Mouse (Mus musculus) forebrain, embryonic 14.5 days (tissue): ENCODE measurements around the gene Mepce. TPM values are rescaled to one million over a fixed set of nuclear protein-coding genes. Genes with fewer than 3 reads are reported as not detected.

Experiments
- ATAC-seq: fragments of 200-750 bp; cut with Nextera tagmentation; 2 replicates; pipeline ENCODE4 v1.8.0; 2017; ENCODE audit warnings: mild to moderate bottlenecking, moderate library complexity
- DNase-seq: peaks from one replicate; pipeline ENCODE4 v3.0.0-alpha.2; 2015; ENCODE audit warnings: low spot score
- H3K27ac ChIP-seq: fragments of 300-500 bp; sonication (generic); 2 replicates; pipeline ENCODE4 v1.5.1; 2014; ENCODE audit warnings: low read depth, mild to moderate bottlenecking, control low read depth, low read length, moderate library complexity
- H3K27me3 ChIP-seq: fragments of 300-500 bp; sonication (generic); replicated peaks from 2 replicates; pipeline ENCODE4 v1.6.1; 2014; ENCODE audit warnings: low read length, control low read depth, mixed read lengths; ENCODE audit not compliant: control insufficient read depth, insufficient read depth
- H3K36me3 ChIP-seq: fragments of 300-500 bp; sonication (generic); 2 replicates; pipeline ENCODE4 v1.6.1; 2014; ENCODE audit warnings: low read length, control low read depth; ENCODE audit not compliant: control insufficient read depth, insufficient read depth
- H3K4me1 ChIP-seq: fragments of 300-500 bp; sonication (generic); 2 replicates; pipeline ENCODE4 v1.6.1; 2014; ENCODE audit warnings: antibody characterized with exemption, low read length, control low read depth; ENCODE audit not compliant: control insufficient read depth, insufficient read depth
- H3K4me2 ChIP-seq: fragments of 300-500 bp; sonication (generic); 2 replicates; pipeline ENCODE4 v1.6.1; 2014; ENCODE audit warnings: mild to moderate bottlenecking, control low read depth, low read length
- H3K4me3 ChIP-seq: fragments of 300-500 bp; sonication (generic); 2 replicates; pipeline ENCODE4 v1.5.1; 2014; ENCODE audit warnings: low read depth, low read length, control low read depth
- H3K9ac ChIP-seq: fragments of 300-500 bp; sonication (generic); 2 replicates; pipeline ENCODE4 v1.6.1; 2014; ENCODE audit warnings: mild to moderate bottlenecking, low read length, control low read depth, moderate library complexity
- H3K9me3 ChIP-seq: fragments of 300-500 bp; sonication (generic); replicated peaks from 2 replicates; pipeline ENCODE4 v1.6.1; 2016; ENCODE audit warnings: low read length, control low read depth, mixed read lengths; ENCODE audit not compliant: control insufficient read depth
- WGBS: fragments of 180-500 bp; shearing (Covaris S2); extraction: QIAGEN DNeasy Blood & Tissue Kit; methylation state at CpG from one replicate; pipeline ENCODE4 v1.1.7; 2014; 5-methylcytosine and 5-hydroxymethylcytosine counted together
- polyA plus RNA-seq: library from polyadenylated mRNA; unstranded; fragments of >200 nt; fragmentation: Nextera tagmentation; extraction: Ambion mirVana; gene quantifications from 2 replicates; pipeline ENCODE4 v1.2.1, GENCODE M21; 2014

The Mepce gene
- polyA plus RNA-seq, 1 experiment from 2014 or later, result 13.2 TPM

- ATAC-seq, result no peak
- no peaks in the 10 kb centered on the region for H3K9me3 ChIP-seq
Observed at GRCm38 (mm10) chr5:137748130-137748770, 39.2 kb downstream of the Mepce start.

GRCm38 (mm10) chr5:137747326-137747961 is 40.0 kb downstream of the Mepce start:
- H3K4me1 ChIP-seq, result peaks cover 7% of the 10 kb centered on the region
- ATAC-seq (no peak), DNase-seq (no peak)
- no peaks in the 10 kb centered on the region for H3K9me3 ChIP-seq
- H3K4me2 ChIP-seq, result peak overlapping the region; percentile 99
- H3K27ac ChIP-seq, result peak overlapping the region; percentile 91; the same call in 1 of the 2 replicates
- WGBS, result 6% methylated on average over 26 of the region's 26 CpGs
- peak overlapping the region; percentile 63 for H3K9ac ChIP-seq
- H3K36me3 ChIP-seq, result peaks cover 15% of the 10 kb centered on the region
- no peaks in the 10 kb centered on the region for H3K27me3 ChIP-seq
- H3K4me3 ChIP-seq, result peak overlapping the region; percentile 64

More at GRCm38 (mm10) chr5:137748130-137748770, 39.2 kb downstream of the Mepce start:
- Histone ChIP-seq H3K4me2 (peak overlapping the region; percentile 99), H3K4me3 (peak overlapping the region; percentile 64), H3K27me3 (no peaks in the 10 kb centered on the region), H3K36me3 (peaks cover 21% of the 10 kb centered on the region), H3K9ac (0 out of 2 replicates have a peak overlapping the region, but pooled peaks have one; percentile 33), H3K27ac (0 out of 2 replicates have a peak overlapping the region, but pooled peaks have one; percentile 1), H3K4me1 (peaks cover 7% of the 10 kb centered on the region)
- WGBS, result 48% methylated on average over 5 of the region's 5 CpGs
- DNase-seq, result no peak

DNA sequence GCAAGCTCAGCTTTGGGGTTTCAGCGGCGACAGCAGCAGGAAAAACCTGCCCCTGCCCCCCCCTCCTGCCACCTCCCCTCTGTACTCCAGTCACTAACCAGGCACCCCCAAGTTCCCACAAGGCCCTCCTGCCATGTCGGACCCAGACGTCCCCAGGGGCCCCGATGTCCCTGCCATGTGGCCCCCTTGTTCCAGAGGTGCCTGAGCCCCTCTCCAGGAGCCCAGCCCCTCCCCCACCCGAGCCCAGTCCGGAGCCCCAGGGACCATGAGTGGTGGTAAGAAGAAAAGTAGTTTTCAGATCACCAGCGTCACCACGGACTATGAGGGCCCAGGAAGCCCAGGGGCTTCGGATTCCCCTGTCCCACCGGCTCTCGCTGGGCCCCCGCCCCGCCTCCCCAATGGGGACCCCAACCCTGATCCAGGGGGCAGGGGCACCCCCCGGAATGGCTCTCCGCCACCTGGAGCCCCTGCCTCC is 40.6 kb downstream of the Mepce start:
- no peaks in the 10 kb centered on the region for H3K9me3 ChIP-seq
- H3K4me2 ChIP-seq, result peak overlapping the region; percentile 99
- peak overlapping the region; percentile 64 for H3K4me3 ChIP-seq
- DNase-seq (no peak), ATAC-seq (no peak)
- H3K27ac ChIP-seq, result peak overlapping the region; percentile 91
- peak overlapping the region; percentile 63 for H3K9ac ChIP-seq
- peaks cover 7% of the 10 kb centered on the region for H3K4me1 ChIP-seq
- H3K27me3 ChIP-seq, result no peaks in the 10 kb centered on the region
- 2% methylated on average over 14 of the region's 16 CpGs for WGBS
- peaks cover 9% of the 10 kb centered on the region for H3K36me3 ChIP-seq

DNA sequence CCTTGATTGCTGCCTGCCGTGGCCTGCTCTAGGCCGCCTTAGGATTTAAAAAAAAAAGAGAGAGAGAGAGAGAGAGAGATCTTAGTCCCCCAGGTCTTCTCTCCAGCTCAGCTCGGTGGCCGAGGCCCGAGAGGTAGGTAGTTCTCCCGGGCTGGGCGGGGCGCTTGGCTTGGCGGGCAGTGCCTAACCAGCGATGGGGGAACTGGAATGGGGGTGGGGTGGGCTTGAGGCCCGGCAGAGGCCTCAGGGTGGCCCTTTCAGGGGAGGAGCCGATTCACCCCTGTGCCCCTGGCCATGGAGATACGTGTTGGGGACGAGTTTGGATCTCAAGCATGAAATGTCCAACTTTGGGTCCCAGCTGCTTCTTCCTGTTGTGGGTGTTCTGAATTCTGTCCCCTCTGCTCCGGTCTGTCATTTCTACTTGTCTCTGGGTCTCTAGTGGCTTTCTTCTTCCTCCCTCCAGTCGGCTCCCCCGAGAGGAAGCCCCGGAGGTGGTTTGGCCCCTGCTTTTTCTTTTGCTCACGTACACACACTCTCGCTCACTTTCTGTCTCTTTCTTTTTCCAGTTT is 41.1 kb downstream of the Mepce start:
- Histone ChIP-seq H3K36me3 (peaks cover 4% of the 10 kb centered on the region), H3K27ac (peak overlapping the region; percentile 91), H3K4me2 (peak overlapping the region; percentile 99), H3K4me3 (peak overlapping the region; percentile 64), H3K9me3 (no peaks in the 10 kb centered on the region), H3K27me3 (no peaks in the 10 kb centered on the region), H3K4me1 (peaks cover 11% of the 10 kb centered on the region), H3K9ac (peak overlapping the region; percentile 63)
- no peak; the same call in 1 of the 2 replicates for ATAC-seq
- WGBS, result 0% methylated on average over 20 of the region's 20 CpGs
- DNase-seq, result peak; percentile 62

- H3K4me3 ChIP-seq, result peak within 1 kb of the TSS; percentile 64
- peak; percentile 95 for DNase-seq
- no peaks in the 10 kb centered on the region for H3K9me3 ChIP-seq
- H3K27me3 ChIP-seq, result no peaks in the 10 kb centered on the region
- peak within 1 kb of the TSS; percentile 99 for H3K4me2 ChIP-seq
- WGBS, result 4% methylated on average over 28 of the region's 28 CpGs
- H3K9ac ChIP-seq, result peak within 1 kb of the TSS; percentile 63
- H3K27ac ChIP-seq, result peak within 1 kb of the TSS; percentile 91
- no peaks in the 10 kb centered on the region for H3K36me3 ChIP-seq
- peak; percentile 80 for ATAC-seq
- H3K4me1 ChIP-seq, result peaks cover 11% of the 10 kb centered on the region
Observed at GRCm38 (mm10) chr5:137745214-137746171, 42.0 kb downstream of the Mepce start, which contains the start of gene Tsc22d4. TSS of gene Tsc22d4 (plus strand) at chr5:137745730.

DNA sequence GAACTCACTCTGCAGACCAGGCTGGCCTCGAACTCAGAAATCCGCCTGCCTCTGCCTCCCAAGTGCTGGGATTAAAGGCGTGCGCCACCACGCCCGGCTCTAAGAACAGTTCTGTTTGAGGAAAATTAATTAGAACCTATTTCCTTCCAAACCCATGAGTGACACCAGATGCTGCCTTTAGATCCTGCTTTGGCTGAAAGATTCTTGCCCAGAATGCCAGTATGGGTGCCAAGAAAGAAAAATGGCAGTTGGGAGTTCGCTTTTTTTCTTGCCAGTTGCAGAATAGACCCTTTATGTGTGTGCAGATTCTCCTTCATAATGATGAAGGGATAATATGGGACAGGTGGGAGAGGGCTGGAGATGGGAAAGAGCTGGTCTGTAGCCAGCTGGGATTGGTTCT is 43.3 kb downstream of the Mepce start:
- DNase-seq, result peak; percentile 76
- H3K36me3 ChIP-seq, result no peaks in the 10 kb centered on the region
- WGBS, result 56% methylated on average over 7 of the region's 7 CpGs

DNA sequence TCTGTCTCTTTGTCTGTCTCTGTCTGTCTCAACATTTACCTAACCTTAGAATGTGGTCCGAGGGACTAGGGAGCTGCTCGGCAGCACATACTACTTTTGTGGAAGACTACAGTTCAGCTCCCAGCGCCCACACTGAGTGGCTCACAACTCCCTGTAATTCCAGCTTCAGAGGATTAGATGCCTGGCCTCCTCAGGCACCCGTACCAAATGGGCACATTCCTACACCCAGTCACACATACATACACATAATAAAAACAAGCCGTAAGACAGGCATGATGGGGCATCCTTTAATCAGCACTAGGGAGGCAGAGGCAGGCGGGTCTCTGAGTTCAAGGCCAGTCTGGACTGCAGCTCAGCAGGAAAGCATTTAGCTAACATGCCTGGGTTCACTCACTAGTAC is 44.6 kb downstream of the Mepce start:
- DNase-seq (no peak), ATAC-seq (no peak)
- H3K9me3 ChIP-seq, result no peaks in the 10 kb centered on the region
- no peak overlapping the region for H3K27ac ChIP-seq
- H3K4me3 ChIP-seq, result no peak overlapping the region
- H3K27me3 ChIP-seq, result no peaks in the 10 kb centered on the region
- H3K9ac ChIP-seq, result no peak overlapping the region
- H3K4me2 ChIP-seq, result no peak overlapping the region
- H3K36me3 ChIP-seq, result peaks cover 6% of the 10 kb centered on the region; the same call in 1 of the 2 replicates
- H3K4me1 ChIP-seq, result peaks cover 30% of the 10 kb centered on the region
- 88% methylated on average over 6 of the region's 6 CpGs for WGBS

More for the DNA sequence above, 43.3 kb downstream of the Mepce start:
- no peak for ATAC-seq
- no peak overlapping the region for H3K9ac ChIP-seq
- peaks cover 20% of the 10 kb centered on the region for H3K4me1 ChIP-seq
- H3K27ac ChIP-seq, result peak overlapping the region; percentile 2; the same call in 1 of the 2 replicates
- H3K27me3 ChIP-seq, result no peaks in the 10 kb centered on the region
- no peaks in the 10 kb centered on the region for H3K9me3 ChIP-seq
- no peak overlapping the region for H3K4me3 ChIP-seq
- no peak overlapping the region for H3K4me2 ChIP-seq

DNA sequence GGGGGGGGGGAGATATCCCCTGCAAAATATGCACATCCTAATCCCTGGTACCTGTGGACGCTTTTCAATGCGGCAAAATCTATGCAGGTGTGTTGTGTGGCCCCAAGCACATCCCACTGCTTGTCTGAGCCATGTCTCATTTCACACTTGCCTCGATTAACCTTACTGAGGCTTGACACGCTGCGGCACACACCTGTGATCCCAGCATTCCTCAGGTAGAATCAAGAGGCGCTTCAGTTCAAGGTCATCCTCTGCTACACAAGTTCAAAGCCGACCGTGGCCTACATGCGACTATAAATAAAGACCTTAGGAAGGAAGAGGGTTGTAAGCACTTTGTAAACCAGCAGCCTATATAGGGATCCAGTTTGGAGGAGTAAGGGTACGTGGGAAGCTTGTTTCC is 45.4 kb downstream of the Mepce start:
- Histone ChIP-seq H3K4me2 (peak overlapping the region; percentile 89), H3K4me1 (peaks cover 33% of the 10 kb centered on the region), H3K9ac (peak overlapping the region; percentile 85; the same call in 1 of the 2 replicates), H3K4me3 (no peak overlapping the region), H3K9me3 (no peaks in the 10 kb centered on the region), H3K27me3 (no peaks in the 10 kb centered on the region), H3K36me3 (peaks cover 12% of the 10 kb centered on the region; the same call in 1 of the 2 replicates), H3K27ac (no peak overlapping the region)
- ATAC-seq, result no peak
- no peak for DNase-seq
- WGBS, result 73% methylated on average over 10 of the region's 10 CpGs
